Mouse (Mus musculus) limb, embryonic 12.5 days (tissue): ENCODE measurements around the gene Olfr825. TPM values are rescaled to one million over a fixed set of nuclear protein-coding genes. Genes with fewer than 3 reads are reported as not detected.
"Not testable (repeated sequence)": the region's sequence is repeated elsewhere in the genome, so short reads cannot be mapped to it uniquely, and the experiment has no call there.

Experiments
- ATAC-seq: fragments of 200-750 bp; cut with Nextera tagmentation; 2 replicates; pipeline ENCODE4 v1.8.0; 2017; ENCODE audit warnings: low read depth, moderate TSS enrichment; ENCODE audit not compliant: insufficient number of reproducible peaks, insufficient read depth, low FRiP score, low TSS enrichment
- H3K27ac ChIP-seq: fragments of 300-500 bp; sonication (generic); 2 replicates; pipeline ENCODE4 v1.5.1; 2016; ENCODE audit warnings: mild to moderate bottlenecking, moderate library complexity
- H3K27me3 ChIP-seq: fragments of 300-500 bp; sonication (generic); 2 replicates; pipeline ENCODE4 v1.6.1; 2016; ENCODE audit warnings: mild to moderate bottlenecking, moderate library complexity
- H3K36me3 ChIP-seq: fragments of 300-500 bp; sonication (generic); 2 replicates; pipeline ENCODE4 v1.6.1; 2016; ENCODE audit warnings: mild to moderate bottlenecking, moderate library complexity
- H3K4me1 ChIP-seq: fragments of 300-500 bp; sonication (generic); replicated peaks from 2 replicates; pipeline ENCODE4 v1.6.1; 2016
- H3K4me2 ChIP-seq: fragments of 300-500 bp; sonication (generic); 2 replicates; pipeline ENCODE4 v1.6.1; 2016; ENCODE audit warnings: mild to moderate bottlenecking, moderate library complexity
- H3K4me3 ChIP-seq: fragments of 300-500 bp; sonication (generic); replicated peaks from 2 replicates; pipeline ENCODE4 v1.5.1; 2016; ENCODE audit warnings: mild to moderate bottlenecking
- H3K9ac ChIP-seq: fragments of 300-500 bp; sonication (generic); replicated peaks from 2 replicates; pipeline ENCODE4 v1.6.1; 2016; ENCODE audit warnings: mild to moderate bottlenecking, moderate library complexity
- H3K9me3 ChIP-seq: fragments of 300-500 bp; sonication (generic); 2 replicates; pipeline ENCODE4 v1.6.1; 2016; ENCODE audit warnings: mild to moderate bottlenecking, moderate library complexity
- WGBS: fragments of 180-500 bp; shearing (Covaris S2); methylation state at CpG from one replicate; pipeline ENCODE4 v1.1.7; 2016; 5-methylcytosine and 5-hydroxymethylcytosine counted together
- polyA plus RNA-seq: library from polyadenylated mRNA; unstranded; fragments of >200 nt; fragmentation: Nextera tagmentation; extraction: Ambion mirVana; gene quantifications from 2 replicates; pipeline ENCODE4 v1.2.1, GENCODE M21; 2016

Gene Olfr825
- not detected in 2 replicates for polyA plus RNA-seq

GRCm38 (mm10) chr10:130166666-130167065, at the start of gene Olfr825:
TSS of gene Olfr825 (minus strand) at chr10:130166766.
- Histone ChIP-seq H3K27ac (no peak within 1 kb of the TSS), H3K4me2 (no peak within 1 kb of the TSS), H3K4me1 (no peaks in the 10 kb centered on the region), H3K9me3 (no peaks in the 10 kb centered on the region), H3K36me3 (no peaks in the 10 kb centered on the region), H3K27me3 (no peaks in the 10 kb centered on the region), H3K4me3 (no peak within 1 kb of the TSS), H3K9ac (no peak within 1 kb of the TSS)
- ATAC-seq: no peak

- Histone ChIP-seq H3K9me3 (no peaks in the 10 kb centered on the region), H3K4me1 (no peaks in the 10 kb centered on the region), H3K4me3 (no peak within 1 kb of the TSS), H3K9ac (no peak within 1 kb of the TSS), H3K27ac (no peak within 1 kb of the TSS), H3K27me3 (no peaks in the 10 kb centered on the region), H3K36me3 (no peaks in the 10 kb centered on the region), H3K4me2 (no peak within 1 kb of the TSS)
- no peak for ATAC-seq
- 85% methylated on average over 1 of the region's 1 CpGs for WGBS
These were observed 47.7 kb upstream of the Olfr825 start, which contains the start of gene Olfr827 for GRCm38 (mm10) chr10:130214303-130214702. TSS of gene Olfr827 (minus strand) at chr10:130214403.

- H3K4me1 ChIP-seq: no peaks in the 10 kb centered on the region
- H3K9me3 ChIP-seq: no peaks in the 10 kb centered on the region
- no peaks in the 10 kb centered on the region for H3K27me3 ChIP-seq
- H3K27ac ChIP-seq: no peak within 1 kb of the TSS
- WGBS: 80% methylated on average over 1 of the region's 1 CpGs
- H3K36me3 ChIP-seq: no peaks in the 10 kb centered on the region
- no peak within 1 kb of the TSS for H3K4me3 ChIP-seq
- no peak within 1 kb of the TSS for H3K9ac ChIP-seq
- no peak for ATAC-seq
- H3K4me2 ChIP-seq: no peak within 1 kb of the TSS
These were observed 17.5 kb upstream of the Olfr825 start, which contains the start of gene Olfr826 for GRCm38 (mm10) chr10:130184086-130184485. TSS of gene Olfr826 (minus strand) at chr10:130184186.

- Histone ChIP-seq H3K4me1 (no peaks in the 10 kb centered on the region), H3K27me3 (no peaks in the 10 kb centered on the region), H3K9me3 (no peaks in the 10 kb centered on the region), H3K36me3 (no peaks in the 10 kb centered on the region), H3K4me3 (no peak overlapping the region), H3K9ac (no peak overlapping the region), H3K27ac (no peak overlapping the region), H3K4me2 (no peak overlapping the region)
- ATAC-seq: no peak
These were observed 1.4 kb downstream of the Olfr825 start for GRCm38 (mm10) chr10:130165196-130165595.

- no peaks in the 10 kb centered on the region for H3K27me3 ChIP-seq
- no peaks in the 10 kb centered on the region for H3K36me3 ChIP-seq
- no peak overlapping the region for H3K4me2 ChIP-seq
- H3K4me1 ChIP-seq: no peaks in the 10 kb centered on the region
- H3K4me3 ChIP-seq: no peak overlapping the region
- no peak overlapping the region for H3K9ac ChIP-seq
- no peaks in the 10 kb centered on the region for H3K9me3 ChIP-seq
- ATAC-seq: no peak
- H3K27ac ChIP-seq: no peak overlapping the region
- WGBS: 88% methylated on average over 5 of the region's 5 CpGs
These were observed 22.4 kb downstream of the Olfr825 start for GRCm38 (mm10) chr10:130144121-130144520.

- H3K27me3 ChIP-seq, H3K4me3 ChIP-seq, ATAC-seq, H3K9ac ChIP-seq, H3K4me1 ChIP-seq, H3K4me2 ChIP-seq, H3K9me3 ChIP-seq, H3K27ac ChIP-seq, H3K36me3 ChIP-seq: not testable (repeated sequence)
- WGBS: 88% methylated on average over 5 of the region's 5 CpGs
These were observed 24.1 kb downstream of the Olfr825 start for GRCm38 (mm10) chr10:130142481-130142880.

- Histone ChIP-seq H3K4me3 (no peak overlapping the region), H3K9ac (no peak overlapping the region), H3K4me2 (no peak overlapping the region), H3K9me3 (no peaks in the 10 kb centered on the region), H3K4me1 (no peaks in the 10 kb centered on the region), H3K36me3 (no peaks in the 10 kb centered on the region), H3K27me3 (no peaks in the 10 kb centered on the region), H3K27ac (no peak overlapping the region)
- ATAC-seq: no peak
These were observed 31.8 kb downstream of the Olfr825 start for GRCm38 (mm10) chr10:130134811-130135210.

- ATAC-seq: not testable (repeated sequence)
These were observed 36.7 kb downstream of the Olfr825 start, which contains the start of gene Olfr824 for GRCm38 (mm10) chr10:130129900-130130299. TSS of gene Olfr824 (minus strand) at chr10:130130000.

DNA sequence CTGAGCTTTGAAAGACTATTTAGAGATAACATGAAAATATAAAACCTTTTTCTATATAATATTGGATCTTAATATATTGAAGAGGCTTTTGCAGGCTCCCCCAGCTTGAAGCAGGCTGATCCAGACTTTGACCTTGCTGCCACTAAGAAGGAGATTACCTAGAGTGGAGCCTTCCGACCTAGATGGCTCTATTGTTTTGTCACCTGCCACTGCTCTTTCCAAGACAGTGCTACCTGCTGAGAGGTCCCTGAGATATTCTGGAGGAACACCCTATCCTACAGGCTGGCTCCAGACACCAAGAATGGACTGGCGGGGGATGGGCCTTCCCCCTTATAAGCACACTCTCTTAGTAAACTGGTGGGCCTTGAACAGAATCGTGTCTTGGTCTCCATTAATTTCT, 50.5 kb downstream of the Olfr825 start:
- H3K36me3 ChIP-seq, H3K9me3 ChIP-seq, H3K27ac ChIP-seq, H3K4me1 ChIP-seq, H3K4me3 ChIP-seq, H3K4me2 ChIP-seq, ATAC-seq, H3K27me3 ChIP-seq, H3K9ac ChIP-seq: not testable (repeated sequence)
- WGBS: 76% methylated on average over 3 of the region's 3 CpGs

More at GRCm38 (mm10) chr10:130129900-130130299, 36.7 kb downstream of the Olfr825 start, which contains the start of gene Olfr824:
- H3K9ac ChIP-seq, H3K4me1 ChIP-seq, H3K4me2 ChIP-seq, H3K9me3 ChIP-seq, H3K27me3 ChIP-seq, H3K4me3 ChIP-seq, H3K27ac ChIP-seq, H3K36me3 ChIP-seq: not testable (repeated sequence)

DNA sequence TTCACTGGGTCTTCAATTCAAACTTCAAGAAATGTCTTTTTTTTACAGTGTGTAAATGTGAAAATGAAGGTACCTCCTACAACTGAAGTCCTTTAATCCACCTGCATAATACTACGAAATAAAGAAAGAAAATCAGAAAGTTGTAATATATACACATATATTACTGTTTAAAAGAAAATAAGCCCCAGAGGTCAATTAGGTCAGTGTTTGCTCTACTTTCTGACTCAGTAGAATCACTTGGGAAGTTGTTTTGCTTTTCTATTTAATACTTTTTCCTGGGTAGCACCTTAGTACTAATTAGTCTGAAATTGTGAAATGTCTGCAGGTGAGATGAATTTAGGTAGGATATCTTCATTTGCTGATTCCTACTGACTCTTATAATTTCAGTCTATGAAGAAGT, 51.3 kb downstream of the Olfr825 start, which contains the start of gene Olfr823:
Gene Olfr823 (minus strand): TSS at position 101 of the 400 bp plus-strand sequence.
- not testable (repeated sequence) for H3K9ac ChIP-seq, H3K4me3 ChIP-seq, H3K4me1 ChIP-seq, H3K9me3 ChIP-seq, ATAC-seq, H3K4me2 ChIP-seq, H3K27ac ChIP-seq, H3K36me3 ChIP-seq, H3K27me3 ChIP-seq
- WGBS: 90% methylated on average over 1 of the region's 1 CpGs
